Mouse (Mus musculus): ENCODE data around the gene Chaf1a.
"Not testable (repeated sequence)": the region's sequence is repeated elsewhere in the genome, so short reads cannot be mapped to it uniquely, and the experiment has no call there.

Gene Chaf1a

GRCm38 (mm10) chr17:56092312-56092711 is 52.1 kb downstream of the Chaf1a start:
- DNase-seq (ENCODE audit: low read depth), result no peak

GRCm38 (mm10) chr17:56092794-56093193 is 52.6 kb downstream of the Chaf1a start:
- peak; percentile 27 for DNase-seq (ENCODE audit: low read depth)

GRCm38 (mm10) chr17:56096883-56097282 is 56.6 kb downstream of the Chaf1a start:
- no peak for DNase-seq (ENCODE audit: low read depth)

- no peak for DNase-seq (ENCODE audit: low read depth)
Measured at GRCm38 (mm10) chr17:56098180-56098579, 57.9 kb downstream of the Chaf1a start.

GRCm38 (mm10) chr17:56098711-56099572 is 58.7 kb downstream of the Chaf1a start:
- DNase-seq (ENCODE audit: low read depth), result no peak

GRCm38 (mm10) chr17:56100811-56101210 is 60.6 kb downstream of the Chaf1a start:
- DNase-seq (ENCODE audit: low read depth), result no peak

GRCm38 (mm10) chr17:56102158-56102557 is 61.9 kb downstream of the Chaf1a start:
- no peak for DNase-seq (ENCODE audit: low read depth)

- DNase-seq (ENCODE audit: low read depth), result no peak
Measured at GRCm38 (mm10) chr17:56102927-56103326, 62.7 kb downstream of the Chaf1a start.

GRCm38 (mm10) chr17:56103465-56104285 is 63.4 kb downstream of the Chaf1a start:
- no peak for DNase-seq (ENCODE audit: low read depth)

GRCm38 (mm10) chr17:56104821-56105220 is 64.6 kb downstream of the Chaf1a start:
- DNase-seq (ENCODE audit: low read depth), result not testable (repeated sequence)

GRCm38 (mm10) chr17:56106436-56106835 is 66.2 kb downstream of the Chaf1a start:
- DNase-seq (ENCODE audit: low read depth), result not testable (repeated sequence)

GRCm38 (mm10) chr17:56106981-56107380 is 66.7 kb downstream of the Chaf1a start:
- no peak for DNase-seq (ENCODE audit: low read depth)

- DNase-seq (ENCODE audit: low read depth), result no peak
Measured at GRCm38 (mm10) chr17:56107736-56108135, 67.5 kb downstream of the Chaf1a start.

- DNase-seq (ENCODE audit: low read depth), result no peak
Measured at GRCm38 (mm10) chr17:56108334-56109044, 68.2 kb downstream of the Chaf1a start.

- DNase-seq (ENCODE audit: low read depth), result peak; percentile 59
Measured at GRCm38 (mm10) chr17:56109219-56110051, 69.2 kb downstream of the Chaf1a start, which contains the start of gene Plin4. Gene Plin4 (minus strand): TSS chr17:56109803.

- DNase-seq (ENCODE audit: low read depth), result no peak
Measured at GRCm38 (mm10) chr17:56110571-56110970, 70.3 kb downstream of the Chaf1a start.

- DNase-seq (ENCODE audit: low read depth), result no peak
Measured at GRCm38 (mm10) chr17:56111021-56111420, 70.8 kb downstream of the Chaf1a start.

- DNase-seq (ENCODE audit: low read depth), result no peak
Measured at GRCm38 (mm10) chr17:56111864-56112263, 71.6 kb downstream of the Chaf1a start.

GRCm38 (mm10) chr17:56112743-56113142 is 72.5 kb downstream of the Chaf1a start:
- DNase-seq (ENCODE audit: low read depth), result no peak

- no peak for DNase-seq (ENCODE audit: low read depth)
Measured at GRCm38 (mm10) chr17:56116193-56116592, 76.0 kb downstream of the Chaf1a start.

- DNase-seq (ENCODE audit: low read depth), result no peak
Measured at GRCm38 (mm10) chr17:56117251-56117710, 77.0 kb downstream of the Chaf1a start, which contains the start of gene Plin5. Gene Plin5 (minus strand): TSS chr17:56117596.
